Mouse (Mus musculus) C2C12 (cell line): ENCODE results near the gene Gnao1.

ENCODE experiments used
- CEBPB ChIP-seq: IDR thresholded peaks from one replicate; pipeline ENCODE4 v1.6.1; 2011; ENCODE audit warnings: low read depth, mild to moderate bottlenecking, control low read depth, moderate library complexity
- CTCF ChIP-seq: IDR thresholded peaks from one replicate; pipeline ENCODE4 v1.5.1; 2011; ENCODE audit not compliant: control insufficient read depth, insufficient read depth, insufficient read length
- MAX ChIP-seq: IDR thresholded peaks from one replicate; pipeline ENCODE4 v1.6.1; 2011; ENCODE audit warnings: mild to moderate bottlenecking, control low read depth
- MYOD1 ChIP-seq: IDR thresholded peaks from one replicate; pipeline ENCODE4 v1.6.1; 2011; ENCODE audit warnings: low read depth; ENCODE audit not compliant: control insufficient read depth, insufficient read length
- MYOG ChIP-seq: IDR thresholded peaks from one replicate; pipeline ENCODE4 v1.6.1; 2011; ENCODE audit not compliant: control insufficient read depth, insufficient read length; ENCODE audit errors: extremely low read depth
- USF1 ChIP-seq: IDR thresholded peaks from one replicate; pipeline ENCODE4 v1.6.1; 2011; ENCODE audit warnings: low read depth, mild to moderate bottlenecking, control low read depth, moderate library complexity

DNA sequence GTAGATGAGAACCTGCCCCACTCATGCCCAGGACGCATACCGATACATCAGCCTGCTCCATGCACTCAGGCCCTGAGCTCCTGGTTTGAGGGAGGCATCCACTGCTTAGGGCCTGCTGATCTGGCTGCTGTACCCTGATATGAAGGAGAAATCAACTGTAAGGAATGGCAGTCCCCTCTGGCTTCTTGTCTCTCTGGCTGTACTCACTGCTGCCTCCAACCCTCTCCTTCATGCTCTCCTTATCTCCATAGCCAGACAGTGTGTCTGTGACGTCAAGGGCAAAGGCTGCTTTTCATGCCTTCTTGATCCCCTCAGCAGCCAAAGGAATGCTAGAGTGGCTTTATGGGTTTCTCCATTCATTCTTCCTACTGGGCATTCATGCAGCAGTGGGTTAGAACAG, 92.3 kb downstream of the Gnao1 start:
- TF ChIP-seq CTCF (no peak), CEBPB (no peak), USF1 (no peak), MAX (no peak), MYOG (no peak), MYOD1 (no peak)
